ENCODE assay signal across 42 mouse cellular contexts in genomic region chr2:157037303-157037702, GRCm38 (mm10). TPM values are rescaled to one million over a fixed set of nuclear protein-coding genes. Genes with fewer than 3 reads are reported as not detected.
A peak's percentile ranks its signal among the peaks of the same experiment; 100 is the strongest.
DNase-seq lines count a peak whose midpoint lies in the region; ATAC-seq and TF ChIP-seq lines count a peak whose summit lies in the region.
"Had no signal": no experiment of that assay in that cellular context is flagged by ENCODE, and none has a peak within 500 bp of the region (broad histone marks: within the 10 kb centered on the region; RNA-seq: fewer than 3 reads in every experiment).

No protein-coding gene starts in this region.

- H3K9me3 ChIP-seq in lung, postnatal 0 days (ENCODE audit: low read length), result no peaks in the 10 kb centered on the region
- H3K9me3 ChIP-seq: heart, embryonic 13.5 days; kidney, embryonic 15.5 days; liver, embryonic 12.5 days; midbrain, embryonic 10.5 days; stomach, embryonic 15.5 days had no signal

- DNase-seq in adrenal gland, adult 2 months, result peak; percentile 70
- DNase-seq in adrenal gland, adult 18-20 months (ENCODE audit: low spot score in 2 of 2), result no peak
- peak; percentile 34 to 38 for DNase-seq in cerebellum, postnatal 25 days
- peak; percentile 54 for DNase-seq in lung, postnatal 0 days (ENCODE audit: low spot score)
- no peak for DNase-seq in lung, postnatal 25 days (ENCODE audit: low spot score)
- DNase-seq in c-Kit-positive CD71-positive TER-119-positive erythroid progenitor cells, embryonic 14.5 days (ENCODE audit: low spot score), result no peak
- DNase-seq: cerebellum, adult 11 months; cerebellum, postnatal 36 days; heart, postnatal 10 days; kidney, adult 18-20 months; kidney, postnatal 25 days; liver, postnatal 0 days; lung, postnatal 4 days; retina, postnatal 1 day; right cerebral cortex, postnatal 25 days had no signal

- no peak for TF ChIP-seq EP300 in lung, postnatal 0 days (IDR thresholded peaks at IDR 0.05)

- H3K27me3 ChIP-seq in lung, postnatal 0 days (replicated peaks; ENCODE audit: insufficient read depth, low read length), result no peaks in the 10 kb centered on the region
- H3K27me3 ChIP-seq: CH12.LX; heart, embryonic 13.5 days; kidney, embryonic 15.5 days; liver, embryonic 12.5 days; stomach, embryonic 15.5 days had no signal

- H3K4me3 ChIP-seq in lung, postnatal 0 days (ENCODE audit: low read depth, low read length), result no peak overlapping the region
- H3K4me3 ChIP-seq: heart, embryonic 13.5 days; kidney, embryonic 15.5 days; liver, embryonic 12.5 days; midbrain, embryonic 10.5 days; stomach, embryonic 15.5 days had no signal

- TF ChIP-seq CTCF in lung, postnatal 0 days (IDR thresholded peaks at IDR 0.05), result no peak

- 60% methylated on average over 9 of the region's 9 CpGs for WGBS in lung, postnatal 0 days

- no peak overlapping the region for H3K27ac ChIP-seq in lung, postnatal 0 days (ENCODE audit: low read length)
- H3K27ac ChIP-seq: heart, embryonic 13.5 days; kidney, embryonic 15.5 days; liver, embryonic 12.5 days; midbrain, embryonic 10.5 days; stomach, embryonic 15.5 days had no signal

- H3K9ac ChIP-seq in lung, postnatal 0 days (replicated peaks; ENCODE audit: low read depth), result no peak overlapping the region
- H3K9ac ChIP-seq: heart, embryonic 13.5 days; kidney, embryonic 15.5 days; liver, embryonic 12.5 days; liver, postnatal 0 days; stomach, embryonic 15.5 days had no signal

- H3K4me1 ChIP-seq in lung, postnatal 0 days (ENCODE audit: insufficient read depth, low read depth, low read length), result peaks cover 4% of the 10 kb centered on the region
- H3K4me1 ChIP-seq: heart, embryonic 13.5 days; kidney, embryonic 15.5 days; liver, embryonic 12.5 days; midbrain, embryonic 10.5 days; stomach, embryonic 15.5 days had no signal

- H3K36me3 ChIP-seq in lung, postnatal 0 days (ENCODE audit: insufficient read depth, low read length), result peaks cover 41% of the 10 kb centered on the region

- no peak for ATAC-seq in cerebellum, adult (ENCODE audit: insufficient number of reproducible peaks, low FRiP score, low TSS enrichment)
- 0 out of 2 replicates have a peak, but pooled peaks have one; percentile 6 for ATAC-seq in lung, postnatal 0 days
- ATAC-seq in megakaryocyte, adult 5-6 weeks (ENCODE audit: poor library complexity, severe bottlenecking), result peak; percentile 40
- ATAC-seq: activated CD4-positive, CD25-positive, alpha-beta regulatory T cell, adult 4 months; forebrain, embryonic 16.5 days; hindbrain, embryonic 16.5 days; liver, embryonic 12.5 days; liver, postnatal 0 days had no signal

- no peak overlapping the region for H3K4me2 ChIP-seq in lung, postnatal 0 days (replicated peaks; ENCODE audit: low read depth, low read length)
- H3K4me2 ChIP-seq: heart, embryonic 13.5 days; kidney, embryonic 15.5 days; liver, embryonic 12.5 days; stomach, embryonic 15.5 days had no signal

RNA-seq across cellular contexts. Expression of gene Dsn1, which starts 30.3 kb away (rescaled TPM):
- 1 to 10 TPM; 4.1 to 6.3 TPM for total RNA-seq in adrenal gland, adult 2 months (2021)
- 0.76 and 0.77 TPM in 2 replicates for polyA plus RNA-seq in adrenal gland, adult 2 months (2012; rRNA removed)
- total RNA-seq in adrenal gland, adult 18-20 months (2021), result 1 to 10 TPM; 2.8 to 3.8 TPM
- 7.2 and 9.5 TPM in 2 replicates for polyA plus RNA-seq in lung, postnatal 0 days (2015; fragmentation: Nextera tagmentation; extraction: Ambion mirVana)
- 13.3 and 14.6 TPM in 2 replicates for total RNA-seq in megakaryocyte, adult 5-6 weeks (2015)
- total RNA-seq in megakaryocyte, adult 5-6 weeks (2017), result 36.4 and 47.0 TPM in 2 replicates

RNA-seq across cellular contexts. Expression of gene Soga1, which starts 41.8 kb away (rescaled TPM):
- total RNA-seq in adrenal gland, adult 2 months (2021), result 10 to 100 TPM; 30.9 to 36.6 TPM
- 31.1 and 33.1 TPM in 2 replicates for polyA plus RNA-seq in adrenal gland, adult 2 months (2012; rRNA removed)
- total RNA-seq in adrenal gland, adult 18-20 months (2021), result 10 to 100 TPM; 31.4 to 36.2 TPM
- 2.5 and 3.1 TPM in 2 replicates for polyA plus RNA-seq in lung, postnatal 0 days (2015; fragmentation: Nextera tagmentation; extraction: Ambion mirVana)
- total RNA-seq in megakaryocyte, adult 5-6 weeks (2015), result 1.1 and 1.3 TPM in 2 replicates
- 1.6 and 1.7 TPM in 2 replicates for total RNA-seq in megakaryocyte, adult 5-6 weeks (2017)

RNA-seq across cellular contexts. Expression of gene Ndrg3, which starts 45.4 kb away (rescaled TPM):
- total RNA-seq in adrenal gland, adult 2 months (2021), result 10 to 100 TPM; 68.0 to 72.5 TPM
- polyA plus RNA-seq in adrenal gland, adult 2 months (2012; rRNA removed), result 37.7 and 41.7 TPM in 2 replicates
- 10 to 100 TPM; 61.0 to 87.7 TPM for total RNA-seq in adrenal gland, adult 18-20 months (2021)
- polyA plus RNA-seq in lung, postnatal 0 days (2015; fragmentation: Nextera tagmentation; extraction: Ambion mirVana), result 22.8 and 25.4 TPM in 2 replicates
- total RNA-seq in megakaryocyte, adult 5-6 weeks (2015), result 22.4 and 28.5 TPM in 2 replicates
- 23.9 and 27.3 TPM in 2 replicates for total RNA-seq in megakaryocyte, adult 5-6 weeks (2017)

RNA-seq across cellular contexts. Expression of gene Tldc2, which starts 49.6 kb away (rescaled TPM):
- total RNA-seq in adrenal gland, adult 2 months (2021), result not detected
- polyA plus RNA-seq in adrenal gland, adult 2 months (2012; rRNA removed), result 0.19 TPM in 1 of 2 replicates, not detected in the other
- not detected for total RNA-seq in adrenal gland, adult 18-20 months (2021)
- polyA plus RNA-seq in lung, postnatal 0 days (2015; fragmentation: Nextera tagmentation; extraction: Ambion mirVana), result not detected in 2 replicates
- total RNA-seq in megakaryocyte, adult 5-6 weeks (2015), result not detected in 2 replicates
- not detected in 2 replicates for total RNA-seq in megakaryocyte, adult 5-6 weeks (2017)
- total RNA-seq: adrenal gland, postnatal 4 days; CH12.LX; ES-E14; gastrocnemius, adult 8-10 months; gastrocnemius, postnatal 4 days; heart, adult 8-10 months; heart, postnatal 10 days; hematopoietic stem cell, adult 5-6 weeks; layer of hippocampus, adult 18-20 months; layer of hippocampus, postnatal 25 days; left cerebral cortex, adult 8-10 months; left cerebral cortex, postnatal 36 days; monocyte, adult 5-6 weeks had no signal
- polyA plus RNA-seq: activated CD4-positive, CD25-positive, alpha-beta regulatory T cell, adult 4 months; C2C12; embryonic facial prominence, embryonic 11.5 days; forebrain, embryonic 16.5 days; heart, embryonic 13.5 days; hindbrain, embryonic 16.5 days; intestine, embryonic 14.5 days; limb, embryonic 14.5 days; liver, postnatal 0 days; midbrain, embryonic 10.5 days; neural tube, embryonic 14.5 days; stomach, embryonic 15.5 days had no signal

Comparison
In these comparisons a context has a peak if more than half of its experiments do, and no peak if none do; other contexts are left out.
1. DNase-seq: peak in adrenal gland, adult 2 months (single experiment), cerebellum, postnatal 25 days (2 of 2) and lung, postnatal 0 days (single experiment); none in adrenal gland, adult 18-20 months (0 of 2), lung, postnatal 25 days (single experiment) and c-Kit-positive CD71-positive TER-119-positive erythroid progenitor cells, embryonic 14.5 days (single experiment).
2. RNA of gene Soga1, which starts 41.8 kb away (total RNA-seq): 30.9 to 36.6 TPM in adrenal gland, adult 2 months and 31.4 to 36.2 TPM in adrenal gland, adult 18-20 months; 1.1 to 1.7 TPM in megakaryocyte, adult 5-6 weeks; every median in the first group is over 10 times any median in the second.